Mouse (Mus musculus) ES-E14 (cell line): ENCODE results near the gene Znhit2. TPM values are rescaled to one million over a fixed set of nuclear protein-coding genes. Genes with fewer than 3 reads are reported as not detected.

ENCODE experiments used
- DNase-seq: peaks from one replicate; pipeline ENCODE4 v3.0.0-alpha.2; 2013; ENCODE audit warnings: low read depth, low spot score
- H3K27ac ChIP-seq: 2 replicates; pipeline ENCODE4 v1.5.1; 2012; ENCODE audit warnings: low read depth, mild to moderate bottlenecking, low read length, moderate library complexity, mixed read lengths; ENCODE audit not compliant: poor library complexity, insufficient read depth, severe bottlenecking
- H3K36me3 ChIP-seq: 2 replicates; pipeline ENCODE4 v1.6.1; 2012; ENCODE audit warnings: mild to moderate bottlenecking, low read length, moderate library complexity, mixed read lengths; ENCODE audit not compliant: control insufficient read depth, poor library complexity, insufficient read depth, severe bottlenecking
- H3K4me1 ChIP-seq, 2 experiments: fragments of 150-350 bp in 1 of 2; sonication (generic) in 1 of 2; 2 replicates each; pipeline ENCODE4 v1.6.1; 2012; ENCODE audit warnings: low read length in 2 of 2, mild to moderate bottlenecking in 1 of 2, mixed read lengths in 1 of 2; ENCODE audit not compliant: control insufficient read depth in 2 of 2, insufficient read depth in 2 of 2, poor library complexity in 1 of 2
- H3K4me3 ChIP-seq, 2 experiments: fragments of 150-350 bp in 1 of 2; sonication (generic) in 1 of 2; 2 replicates each; pipeline ENCODE4 v1.5.1; 2012; ENCODE audit warnings: low read length in 2 of 2, low read depth in 1 of 2, mild to moderate bottlenecking in 1 of 2, mixed read lengths in 1 of 2; ENCODE audit not compliant: insufficient read depth in 1 of 2, poor library complexity in 1 of 2, severe bottlenecking in 1 of 2
- H3K9ac ChIP-seq: 2 replicates; pipeline ENCODE4 v1.6.1; 2012; ENCODE audit warnings: low read depth, mild to moderate bottlenecking, low read length, mixed read lengths; ENCODE audit not compliant: poor library complexity, insufficient read depth, severe bottlenecking
- H3K9me3 ChIP-seq: fragments of 150-350 bp; sonication (generic); 2 replicates; pipeline ENCODE4 v1.6.1; 2012; ENCODE audit warnings: low read depth, mild to moderate bottlenecking, low read length; ENCODE audit not compliant: control insufficient read depth, insufficient read depth
- CHD2 ChIP-seq: IDR thresholded peaks from 2 replicates; pipeline ENCODE4 v1.6.1; 2014; ENCODE audit warnings: mild to moderate bottlenecking, low read depth, low read length, inconsistent platforms
- HCFC1 ChIP-seq: IDR thresholded peaks from 2 replicates; pipeline ENCODE4 v1.6.1; 2012; ENCODE audit warnings: low read length, inconsistent platforms, borderline replicate concordance; ENCODE audit not compliant: insufficient read depth
- MAFK ChIP-seq: IDR thresholded peaks from 2 replicates; pipeline ENCODE4 v1.6.1; 2014; ENCODE audit warnings: mild to moderate bottlenecking, low read depth, low read length, inconsistent platforms; ENCODE audit not compliant: insufficient read depth
- ZC3H11A ChIP-seq: IDR thresholded peaks from 2 replicates; pipeline ENCODE4 v1.6.1; 2012; ENCODE audit warnings: low read depth, mild to moderate bottlenecking, inconsistent platforms, low read length, borderline replicate concordance
- ZNF384 ChIP-seq: IDR thresholded peaks from 2 replicates; pipeline ENCODE4 v1.6.1; 2012; ENCODE audit warnings: low read depth, low read length, inconsistent platforms
- in situ Hi-C, 2 experiments: fragments of 600-800 bp; cut with MboI; formaldehyde crosslinking; loops; one replicate each; pipeline ENCODE4 v1.15.1; 2025; ENCODE audit warnings: low sequenced_read_pairs in 2 of 2, inconsistent platforms in 1 of 2; ENCODE audit not compliant: unreplicated experiment in 2 of 2
- total RNA-seq: library from RNA; depleted of rRNA; stranded (reverse); fragments of 300-350 nt; gene quantifications from 2 replicates; pipeline ENCODE4 v1.2.3, GENCODE M21; 2012; rRNA removed

The Znhit2 gene
- total RNA-seq, 1 experiment: 23.2 TPM

GRCm38 (mm10) chr19:6097847-6098246 lies 36.9 kb downstream of the Znhit2 start:
- Histone ChIP-seq H3K9ac (no peak overlapping the region), H3K4me1 (peaks cover 0 to 9% of the 10 kb centered on the region in 2 experiments; a peak in 2 of 4 replicates), H3K9me3 (no peaks in the 10 kb centered on the region), H3K4me3 (no peak overlapping the region), H3K36me3 (peaks cover 41% of the 10 kb centered on the region), H3K27ac (no peak overlapping the region)
- TF ChIP-seq ZC3H11A: no peak
- TF ChIP-seq MAFK: no peak
- TF ChIP-seq ZNF384: no peak
- in situ Hi-C loops: no loop called here
- DNase-seq: no peak

- Histone ChIP-seq H3K4me1 (peaks cover 0 to 15% of the 10 kb centered on the region in 2 experiments; a peak in 2 of 4 replicates), H3K9ac (no peak overlapping the region), H3K9me3 (no peaks in the 10 kb centered on the region), H3K4me3 (no peak overlapping the region), H3K27ac (no peak overlapping the region), H3K36me3 (peaks cover 20% of the 10 kb centered on the region)
- in situ Hi-C loops: no loop called here
- DNase-seq: no peak
- TF ChIP-seq CHD2: no peak
- TF ChIP-seq MAFK: no peak
- TF ChIP-seq HCFC1: no peak
- no peak for TF ChIP-seq ZC3H11A
- no peak for TF ChIP-seq ZNF384
Observed at GRCm38 (mm10) chr19:6101186-6101585, 40.2 kb downstream of the Znhit2 start.

DNA sequence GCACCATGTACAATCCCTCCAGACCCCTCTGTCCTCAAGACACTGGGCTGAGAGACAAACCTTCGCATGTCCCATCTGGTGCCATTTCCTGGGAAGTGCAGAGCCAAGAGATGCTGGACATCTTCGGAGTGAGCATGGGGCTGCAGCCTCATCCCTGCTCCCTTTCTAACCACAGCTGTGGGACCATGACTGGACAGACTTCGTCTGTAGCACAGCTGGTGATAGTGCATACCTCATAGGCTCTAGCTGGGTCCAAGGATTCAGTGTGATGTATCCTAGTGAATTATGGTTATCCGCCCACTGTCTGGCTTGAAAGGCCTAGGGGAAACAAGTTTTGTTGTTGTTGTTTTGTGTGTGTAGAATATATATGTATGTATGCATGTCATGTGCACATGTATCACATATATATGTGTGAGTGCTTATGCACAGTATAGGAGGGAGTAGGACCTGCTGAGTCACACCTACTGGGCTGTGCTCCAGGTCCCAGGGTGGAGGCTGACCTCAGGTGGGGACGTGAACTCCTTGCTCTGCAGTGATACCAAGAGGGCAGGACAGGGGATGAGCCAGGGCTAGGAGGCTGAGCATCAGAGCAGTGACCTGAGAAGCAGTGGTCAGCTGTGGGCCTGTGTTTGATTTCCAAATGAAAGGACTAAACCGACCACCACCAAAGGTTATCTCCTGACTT lies 41.3 kb downstream of the Znhit2 start:
- Histone ChIP-seq H3K4me1 (peaks cover 0 to 15% of the 10 kb centered on the region in 2 experiments; a peak in 2 of 4 replicates), H3K9ac (no peak overlapping the region), H3K9me3 (no peaks in the 10 kb centered on the region), H3K4me3 (no peak overlapping the region), H3K36me3 (peaks cover 20% of the 10 kb centered on the region), H3K27ac (no peak overlapping the region)
- TF ChIP-seq ZNF384: no peak
- TF ChIP-seq MAFK: no peak
- no peak for TF ChIP-seq ZC3H11A
- TF ChIP-seq HCFC1: no peak
- no peak for TF ChIP-seq CHD2
- in situ Hi-C loops: no loop called here
- DNase-seq: no peak

DNA sequence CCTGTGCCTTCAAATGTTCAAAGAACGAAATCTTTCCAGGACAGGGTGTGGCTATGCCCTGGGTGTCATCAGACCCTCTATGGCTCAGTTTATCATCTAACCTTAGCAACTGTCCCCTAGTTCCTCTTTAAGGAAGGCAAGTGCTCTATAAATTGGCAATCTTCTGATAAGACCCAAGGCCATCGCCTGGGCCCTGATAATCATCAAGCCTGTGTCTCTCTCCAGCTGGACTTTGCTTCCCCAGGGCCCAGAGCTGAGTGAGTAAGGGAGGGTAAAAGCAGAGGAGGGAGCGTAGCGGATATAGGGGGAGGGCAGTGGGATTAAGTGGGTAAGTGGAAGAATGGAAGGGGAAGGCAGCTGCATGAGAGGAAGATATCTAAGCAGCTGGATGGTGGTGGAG lies 43.5 kb downstream of the Znhit2 start:
- in situ Hi-C loops: no loop called here
- H3K36me3 ChIP-seq: peaks cover 8% of the 10 kb centered on the region; the same call in 1 of the 2 replicates
- TF ChIP-seq ZNF384: no peak
- TF ChIP-seq CHD2: no peak
- no peak for TF ChIP-seq MAFK
- no peak for TF ChIP-seq ZC3H11A
- no peak for TF ChIP-seq HCFC1

GRCm38 (mm10) chr19:6105586-6105985 lies 44.6 kb downstream of the Znhit2 start, which contains the start of gene Naaladl1:
Gene Naaladl1 (plus strand): TSS chr19:6105782.
- H3K9me3 ChIP-seq: no peaks in the 10 kb centered on the region
- H3K4me3 ChIP-seq: no peak within 1 kb of the TSS
- in situ Hi-C loops: no loop called here
- H3K4me1 ChIP-seq: peaks cover 0 to 11% of the 10 kb centered on the region in 2 experiments; a peak in 2 of 4 replicates
- H3K27ac ChIP-seq: no peak within 1 kb of the TSS
- peaks cover 4% of the 10 kb centered on the region; the same call in 1 of the 2 replicates for H3K36me3 ChIP-seq
- DNase-seq: no peak
- TF ChIP-seq HCFC1: no peak
- peak within 1 kb of the TSS; percentile 17; the same call in 1 of the 2 replicates for H3K9ac ChIP-seq

More for the DNA sequence above, 43.5 kb downstream of the Znhit2 start:
- no peak overlapping the region for H3K4me3 ChIP-seq
- H3K27ac ChIP-seq: no peak overlapping the region
- H3K9ac ChIP-seq: no peak overlapping the region
- no peaks in the 10 kb centered on the region for H3K9me3 ChIP-seq
- DNase-seq: no peak
- peaks cover 0 to 15% of the 10 kb centered on the region in 2 experiments; a peak in 2 of 4 replicates for H3K4me1 ChIP-seq

Other genes with a start within 250 kb of the Znhit2 start
- 33.4 and 35.7 TPM in 2 replicates for gene Frmd8, start 185.9 kb upstream of the Znhit2 start, total RNA-seq
- gene Slc25a45, start 183.4 kb upstream of the Znhit2 start, total RNA-seq: 1.2 and 1.9 TPM in 2 replicates
- 2.1 and 2.2 TPM in 2 replicates for gene Tigd3, start 167.0 kb upstream of the Znhit2 start, total RNA-seq
- 37.9 and 39.5 TPM in 2 replicates for gene Dpf2, start 148.2 kb upstream of the Znhit2 start, total RNA-seq
- gene Cdc42ep2, start 136.4 kb upstream of the Znhit2 start, total RNA-seq: 0.42 and 0.76 TPM in 2 replicates
- 69.7 and 80.5 TPM in 2 replicates for gene Pola2, start 97.0 kb upstream of the Znhit2 start, total RNA-seq
- gene Slc22a20, start 75.0 kb upstream of the Znhit2 start, total RNA-seq: 0.54 and 1.4 TPM in 2 replicates
- gene Capn1, start 45.3 kb upstream of the Znhit2 start, total RNA-seq: 19.3 and 20.4 TPM in 2 replicates
- gene Syvn1, start 14.6 kb upstream of the Znhit2 start, total RNA-seq: 29.6 and 41.4 TPM in 2 replicates
- 55.9 and 62.7 TPM in 2 replicates for gene Mrpl49, start 3.4 kb upstream of the Znhit2 start, total RNA-seq
- 1,469 and 1,510 TPM in 2 replicates for gene Fau, start 3.3 kb upstream of the Znhit2 start, total RNA-seq
- 14.0 and 23.2 TPM in 2 replicates for gene Tm7sf2, start 7.2 kb downstream of the Znhit2 start, total RNA-seq
- gene Vps51, start 16.0 kb downstream of the Znhit2 start, total RNA-seq: 36.9 and 45.3 TPM in 2 replicates
- not detected in 2 replicates for gene Tmem262, start 18.8 kb downstream of the Znhit2 start, total RNA-seq
- gene Gm28374, start 21.1 kb downstream of the Znhit2 start, total RNA-seq: 0.48 and 0.54 TPM in 2 replicates
- 39.4 and 42.4 TPM in 2 replicates for gene Zfpl1, start 23.8 kb downstream of the Znhit2 start, total RNA-seq
- 50.7 and 52.1 TPM in 2 replicates for gene Cdca5, start 23.8 kb downstream of the Znhit2 start, total RNA-seq
- gene AC131692.1, start 33.2 kb downstream of the Znhit2 start, total RNA-seq: 3.4 and 5.9 TPM in 2 replicates
- 0.80 and 3.5 TPM in 2 replicates for gene Naaladl1, start 44.6 kb downstream of the Znhit2 start, total RNA-seq
- gene Sac3d1, start 57.5 kb downstream of the Znhit2 start, total RNA-seq: 25.2 and 28.2 TPM in 2 replicates
- 8.9 and 11.9 TPM in 2 replicates for gene Snx15, start 67.1 kb downstream of the Znhit2 start, total RNA-seq
- 0.18 TPM in 1 of 2 replicates, not detected in the other for gene Batf2, start 79.8 kb downstream of the Znhit2 start, total RNA-seq
- gene Arl2, start 80.4 kb downstream of the Znhit2 start, total RNA-seq: 42.2 and 43.8 TPM in 2 replicates
- gene Majin, start 123.2 kb downstream of the Znhit2 start, total RNA-seq: 0.63 and 1.6 TPM in 2 replicates
- 3.9 and 5.9 TPM in 2 replicates for gene Gpha2, start 165.2 kb downstream of the Znhit2 start, total RNA-seq
- 22.8 and 24.8 TPM in 2 replicates for gene Ppp2r5b, start 174.7 kb downstream of the Znhit2 start, total RNA-seq
- gene Atg2a, start 180.5 kb downstream of the Znhit2 start, total RNA-seq: 31.8 and 45.0 TPM in 2 replicates
- gene Ehd1, start 215.5 kb downstream of the Znhit2 start, total RNA-seq: 133 and 162 TPM in 2 replicates
- 35.5 and 48.4 TPM in 2 replicates for gene Cdc42bpg, start 245.3 kb downstream of the Znhit2 start, total RNA-seq